Mouse (Mus musculus): ENCODE measurements around the gene Esam.

- TF ChIP-seq CTCF (IDR thresholded peaks at IDR 0.05; ENCODE audit: borderline replicate concordance, insufficient read depth, low read depth, low read length) (no peak), POLR2A (IDR thresholded peaks at IDR 0.05; ENCODE audit: borderline replicate concordance, insufficient read depth, low read length) (no peak)
Observed at GRCm38 (mm10) chr9:37489446-37490120, 38.3 kb upstream of the Esam start.
